Mouse (Mus musculus) adipocyte (in vitro differentiated cells): ENCODE measurements around the gene Efcab11.
"Not testable (repeated sequence)": the region's sequence is repeated elsewhere in the genome, so short reads cannot be mapped to it uniquely, and the experiment has no call there.

ENCODE experiments used
- DNase-seq: peaks from one replicate; pipeline ENCODE4 v3.0.0-alpha.2; 2016; ENCODE audit warnings: low spot score

The Efcab11 gene

GRCm38 (mm10) chr12:99874609-99875008, 9.6 kb downstream of the Efcab11 start:
- no peak for DNase-seq

GRCm38 (mm10) chr12:99873443-99873842, 10.8 kb downstream of the Efcab11 start:
- DNase-seq: no peak

- DNase-seq: no peak
These were observed 15.4 kb downstream of the Efcab11 start for GRCm38 (mm10) chr12:99868821-99869220.

GRCm38 (mm10) chr12:99864613-99865012, 19.6 kb downstream of the Efcab11 start:
- no peak for DNase-seq

GRCm38 (mm10) chr12:99860981-99861380, 23.3 kb downstream of the Efcab11 start:
- DNase-seq: peak; percentile 49

- peak; percentile 24 for DNase-seq
These were observed 24.7 kb downstream of the Efcab11 start for GRCm38 (mm10) chr12:99859391-99860100.

GRCm38 (mm10) chr12:99858664-99859063, 25.6 kb downstream of the Efcab11 start:
- no peak for DNase-seq

- DNase-seq: no peak
These were observed 28.2 kb downstream of the Efcab11 start for GRCm38 (mm10) chr12:99856011-99856410.

- no peak for DNase-seq
These were observed 30.6 kb downstream of the Efcab11 start for GRCm38 (mm10) chr12:99853323-99854258.

- no peak for DNase-seq
These were observed 34.2 kb downstream of the Efcab11 start for GRCm38 (mm10) chr12:99849996-99850395.

- no peak for DNase-seq
These were observed 39.3 kb downstream of the Efcab11 start for GRCm38 (mm10) chr12:99844951-99845350.

- peak; percentile 63 for DNase-seq
These were observed 45.5 kb downstream of the Efcab11 start for GRCm38 (mm10) chr12:99838703-99839102.

GRCm38 (mm10) chr12:99838109-99838508, 46.1 kb downstream of the Efcab11 start:
- no peak for DNase-seq

- no peak for DNase-seq
These were observed 46.7 kb downstream of the Efcab11 start for GRCm38 (mm10) chr12:99837528-99837927.

GRCm38 (mm10) chr12:99836404-99837131, 47.7 kb downstream of the Efcab11 start:
- no peak for DNase-seq

- no peak for DNase-seq
These were observed 50.8 kb downstream of the Efcab11 start for GRCm38 (mm10) chr12:99833476-99833875.

GRCm38 (mm10) chr12:99822591-99822990, 61.6 kb downstream of the Efcab11 start:
- no peak for DNase-seq

- no peak for DNase-seq
These were observed 62.8 kb downstream of the Efcab11 start for GRCm38 (mm10) chr12:99821309-99821934.

- no peak for DNase-seq
These were observed 64.9 kb downstream of the Efcab11 start for GRCm38 (mm10) chr12:99819186-99819974.

- not testable (repeated sequence) for DNase-seq
These were observed 66.2 kb downstream of the Efcab11 start for GRCm38 (mm10) chr12:99818006-99818405.

GRCm38 (mm10) chr12:99815244-99815643, 69.0 kb downstream of the Efcab11 start:
- no peak for DNase-seq
